Mouse (Mus musculus): Measurements from ENCODE around the gene Mst1. TPM values are rescaled to one million over a fixed set of nuclear protein-coding genes. Genes with fewer than 3 reads are reported as not detected.

Gene Mst1
- polyA plus RNA-seq, 1 experiment from 2014 or later, result 0.14 TPM

- POLR2A ChIA-PET, result interaction anchor here (0.6 to 0.9 kb wide), 3 partner anchors 32 to 189 kb away, joined by 4 to 6 read pairs (median 5); no protein-coding TSS in a partner anchor
- H3K27me3 ChIP-seq, result no peaks in the 10 kb centered on the region
- in situ Hi-C loops (cut with MboI; ENCODE audit: low pct_unique_long_range_greater_than_20kb), result loop anchor here (5.0 kb wide), 2 partner anchors 107 to 192 kb away; no protein-coding TSS in a partner anchor
- ATAC-seq, result no peak
- CTCF ChIA-PET, result interaction anchor here (1.0 to 2.0 kb wide), 9 partner anchors 10 to 247 kb away, joined by 3 to 20 read pairs (median 4); no protein-coding TSS in a partner anchor
- DNase-seq (ENCODE audit: low read depth, low spot score), result no peak
- TF ChIP-seq CTCF (IDR thresholded peaks at IDR 0.05), result no peak
These were observed 15.3 kb downstream of the Mst1 start for GRCm38 (mm10) chr9:108095518-108095917.

DNA sequence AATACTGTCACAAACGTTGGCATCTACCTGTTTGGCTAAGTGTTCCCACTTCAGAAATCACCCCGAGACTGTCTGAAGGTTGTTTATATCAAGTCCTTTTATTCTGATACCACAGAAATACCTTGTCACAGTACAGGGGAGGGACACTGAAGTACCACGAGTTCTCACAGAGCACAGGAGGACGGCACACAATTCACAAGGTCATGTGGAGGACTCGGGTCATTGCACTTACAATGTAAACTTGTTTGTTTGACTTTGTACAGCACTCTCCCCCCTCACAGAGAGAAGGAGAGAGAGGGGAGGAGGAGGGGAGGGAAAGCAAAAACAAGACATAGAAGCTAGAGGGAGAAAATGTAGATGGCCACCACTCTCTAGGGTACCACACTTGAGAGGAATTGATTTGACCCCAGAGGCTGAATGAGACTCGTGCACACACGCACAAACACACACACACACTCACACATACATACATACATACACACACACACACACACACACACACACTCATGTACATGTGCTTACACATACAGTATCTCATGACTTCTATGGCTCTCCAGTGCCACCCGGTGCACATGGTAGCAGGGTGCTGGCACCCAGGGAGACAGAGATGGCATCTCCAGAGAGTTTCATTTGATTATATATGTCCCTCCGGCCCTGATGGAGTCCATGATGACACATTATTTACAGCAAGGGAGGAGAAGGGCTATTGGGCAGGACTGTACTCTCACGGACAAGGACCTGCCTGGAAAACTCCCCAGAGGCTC lies 15.9 kb downstream of the Mst1 start:
- CTCF ChIA-PET, result interaction anchor here (1.0 to 2.0 kb wide), 9 partner anchors 9 to 246 kb away, joined by 3 to 20 read pairs (median 4); no protein-coding TSS in a partner anchor
- H3K27me3 ChIP-seq, result peaks cover 6% of the 10 kb centered on the region
- POLR2A ChIA-PET, result interaction anchor here (0.6 to 0.9 kb wide), 3 partner anchors 32 to 188 kb away, joined by 4 to 6 read pairs (median 5); no protein-coding TSS in a partner anchor
- ATAC-seq (no peak), DNase-seq (ENCODE audit: low read depth, low spot score) (no peak)
- in situ Hi-C loops (cut with MboI; ENCODE audit: low pct_unique_long_range_greater_than_20kb), result loop anchor here (5.0 kb wide), 2 partner anchors 106 to 191 kb away; no protein-coding TSS in a partner anchor
- TF ChIP-seq CTCF (IDR thresholded peaks at IDR 0.05), result no peak

- in situ Hi-C loops (cut with MboI; ENCODE audit: low pct_unique_long_range_greater_than_20kb), result loop anchor here (5.0 kb wide), 2 partner anchors 103 to 188 kb away; no protein-coding TSS in a partner anchor
- ChIA-PET POLR2A (no interaction called here), CTCF (no interaction called here)
- DNase-seq (ENCODE audit: low read depth, low spot score) (no peak), ATAC-seq (no peak)
- TF ChIP-seq CTCF (IDR thresholded peaks at IDR 0.05), result no peak
- peaks cover 11% of the 10 kb centered on the region for H3K27me3 ChIP-seq
These were observed 19.4 kb downstream of the Mst1 start for GRCm38 (mm10) chr9:108099619-108100018.

DNA sequence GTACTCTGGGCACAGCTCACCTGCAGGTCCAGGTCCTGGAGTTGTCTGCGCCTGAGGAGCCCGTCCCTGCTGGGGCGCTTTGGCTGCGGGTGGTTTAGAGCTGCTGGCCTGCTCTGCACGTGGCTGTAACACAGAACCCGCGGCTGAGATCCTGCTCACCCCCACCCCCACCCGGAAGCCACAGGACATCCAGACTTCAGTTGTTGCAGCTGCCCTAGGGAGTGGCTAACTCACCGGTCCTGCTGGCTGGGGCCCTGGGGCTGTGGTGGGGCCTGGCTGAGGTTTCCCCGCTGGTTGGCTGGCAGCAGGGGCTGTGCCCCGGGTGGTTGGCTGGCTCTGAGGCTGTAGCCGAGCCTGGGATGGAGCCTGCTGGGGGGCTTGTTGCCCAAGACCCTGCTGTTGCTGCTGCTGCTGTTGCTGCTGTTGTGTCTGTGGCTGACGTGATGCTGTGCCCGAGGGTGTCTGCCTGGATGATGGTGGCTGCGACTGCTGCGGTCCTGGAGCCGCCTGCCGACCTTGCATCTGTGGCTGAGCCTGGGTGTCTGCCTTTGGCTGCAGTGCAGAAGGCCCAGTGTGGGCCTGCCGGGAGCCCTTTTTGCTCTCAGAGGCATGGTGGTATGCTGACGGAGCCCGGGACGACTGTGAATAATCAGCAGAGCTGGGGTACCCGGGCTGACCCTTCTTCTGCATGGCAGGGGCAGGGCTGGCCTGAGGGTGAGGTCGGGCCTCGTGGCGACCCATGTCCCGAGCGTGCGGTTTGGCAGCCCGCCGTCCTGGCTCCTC lies 24.7 kb downstream of the Mst1 start:
- ChIA-PET CTCF (interaction anchor here (0.6 kb wide), 1 partner anchor 9 kb away, joined by 3 read pairs; no protein-coding TSS in a partner anchor), POLR2A (interaction anchor here (0.6 kb wide), 1 partner anchor 156 kb away, joined by 4 read pairs; no protein-coding TSS in a partner anchor)
- peaks cover 30% of the 10 kb centered on the region for H3K27me3 ChIP-seq
- DNase-seq (ENCODE audit: low read depth, low spot score), result no peak
- no peak for TF ChIP-seq CTCF (IDR thresholded peaks at IDR 0.05)
- in situ Hi-C loops (cut with MboI; ENCODE audit: low pct_unique_long_range_greater_than_20kb), result no loop called here
- ATAC-seq, result no peak

- in situ Hi-C loops (cut with MboI; ENCODE audit: low pct_unique_long_range_greater_than_20kb), result no loop called here
- peaks cover 36% of the 10 kb centered on the region for H3K27me3 ChIP-seq
- ChIA-PET CTCF (interaction anchor here (0.6 kb wide), 1 partner anchor 10 kb away, joined by 3 read pairs; no protein-coding TSS in a partner anchor), POLR2A (no interaction called here)
- no peak for TF ChIP-seq CTCF (IDR thresholded peaks at IDR 0.05)
- ATAC-seq, result no peak
- no peak for DNase-seq (ENCODE audit: low read depth, low spot score)
These were observed 25.3 kb downstream of the Mst1 start for GRCm38 (mm10) chr9:108105549-108105863.

GRCm38 (mm10) chr9:108106090-108106489 lies 25.9 kb downstream of the Mst1 start:
- CTCF ChIA-PET, result no interaction called here
- ATAC-seq (no peak), DNase-seq (ENCODE audit: low read depth, low spot score) (no peak)
- no peak for TF ChIP-seq CTCF (IDR thresholded peaks at IDR 0.05)
- in situ Hi-C loops (cut with MboI; ENCODE audit: low pct_unique_long_range_greater_than_20kb), result no loop called here
- POLR2A ChIA-PET, result no interaction called here
- peaks cover 36% of the 10 kb centered on the region for H3K27me3 ChIP-seq

GRCm38 (mm10) chr9:108107867-108108266 lies 27.6 kb downstream of the Mst1 start:
- in situ Hi-C loops (cut with MboI; ENCODE audit: low pct_unique_long_range_greater_than_20kb), result no loop called here
- H3K27me3 ChIP-seq, result peaks cover 51% of the 10 kb centered on the region
- ATAC-seq (no peak), DNase-seq (ENCODE audit: low read depth, low spot score) (no peak)
- CTCF ChIA-PET, result interaction anchor here (1.5 kb wide), 1 partner anchor 181 kb away, joined by 3 read pairs; no protein-coding TSS in a partner anchor
- TF ChIP-seq CTCF (IDR thresholded peaks at IDR 0.05), result no peak
- POLR2A ChIA-PET, result interaction anchor here (0.6 kb wide), 1 partner anchor 115 kb away, joined by 3 read pairs; no protein-coding TSS in a partner anchor

- peaks cover 53% of the 10 kb centered on the region for H3K27me3 ChIP-seq
- no peak for DNase-seq (ENCODE audit: low read depth, low spot score)
These were observed 29.9 kb downstream of the Mst1 start for GRCm38 (mm10) chr9:108110160-108110559.

GRCm38 (mm10) chr9:108111101-108111592 lies 30.9 kb downstream of the Mst1 start:
- no peak for DNase-seq (ENCODE audit: low read depth, low spot score)
- no peak for TF ChIP-seq CTCF (IDR thresholded peaks at IDR 0.05)
- no peak for ATAC-seq
- H3K27me3 ChIP-seq, result peaks cover 60% of the 10 kb centered on the region
- CTCF ChIA-PET, result no interaction called here
- in situ Hi-C loops (cut with MboI; ENCODE audit: low pct_unique_long_range_greater_than_20kb), result no loop called here
- POLR2A ChIA-PET, result no interaction called here

More at GRCm38 (mm10) chr9:108110160-108110559, 29.9 kb downstream of the Mst1 start:
- POLR2A ChIA-PET, result no interaction called here
- CTCF ChIA-PET, result no interaction called here
- in situ Hi-C loops (cut with MboI; ENCODE audit: low pct_unique_long_range_greater_than_20kb), result no loop called here
- no peak for ATAC-seq
- no peak for TF ChIP-seq CTCF (IDR thresholded peaks at IDR 0.05)

- in situ Hi-C loops (cut with MboI; ENCODE audit: low pct_unique_long_range_greater_than_20kb), result no loop called here
- CTCF ChIA-PET, result interaction anchor here (0.8 kb wide), 1 partner anchor 78 kb away, joined by 3 read pairs; no protein-coding TSS in a partner anchor
- ATAC-seq (no peak), DNase-seq (ENCODE audit: low read depth, low spot score) (no peak)
- peaks cover 57% of the 10 kb centered on the region for H3K27me3 ChIP-seq
- no peak for TF ChIP-seq CTCF (IDR thresholded peaks at IDR 0.05)
- POLR2A ChIA-PET, result no interaction called here
These were observed 31.4 kb downstream of the Mst1 start for GRCm38 (mm10) chr9:108111593-108112121.

Measured in Patski (cell line).